In the genomic region with DNA sequence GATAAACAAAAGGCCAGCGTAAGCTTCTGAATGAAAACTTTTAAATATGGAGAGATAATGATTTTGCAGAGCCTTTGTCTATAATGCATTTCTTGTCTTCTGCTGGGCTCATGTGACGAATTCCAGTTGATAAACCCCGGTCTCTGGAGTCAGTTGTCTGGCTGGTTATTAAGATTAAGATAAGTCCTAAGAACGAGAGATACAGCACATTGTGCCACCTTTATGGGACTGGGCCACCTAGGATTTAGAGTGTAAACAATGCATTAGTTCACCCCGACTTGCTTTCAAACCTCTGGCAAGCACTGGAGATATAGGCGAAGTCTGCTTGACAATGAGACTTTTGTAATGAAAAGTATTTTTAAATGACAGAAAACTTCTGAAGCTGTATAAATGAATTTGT, we compare ENCODE assay signal across 20 mouse cellular contexts.
"Had no signal": no experiment of that assay in that cellular context is flagged by ENCODE, and none has a peak within 500 bp of the region (broad histone marks: within the 10 kb centered on the region; RNA-seq: fewer than 3 reads in every experiment).

No protein-coding gene starts in this region.

- H3K4me3 ChIP-seq: lung, embryonic 15.5 days; midbrain, embryonic 10.5 days; midbrain, embryonic 12.5 days; myocyte; neural tube, embryonic 13.5 days; neural tube, embryonic 15.5 days had no signal

- H3K9me3 ChIP-seq: lung, embryonic 15.5 days; midbrain, embryonic 10.5 days; midbrain, embryonic 12.5 days; neural tube, embryonic 13.5 days; neural tube, embryonic 15.5 days had no signal

- H3K4me2 ChIP-seq: lung, embryonic 15.5 days; midbrain, embryonic 12.5 days; neural tube, embryonic 13.5 days; neural tube, embryonic 15.5 days had no signal

- H3K9ac ChIP-seq: lung, embryonic 15.5 days; midbrain, embryonic 12.5 days; neural tube, embryonic 13.5 days; neural tube, embryonic 15.5 days had no signal

- H3K27ac ChIP-seq: lung, embryonic 15.5 days; midbrain, embryonic 10.5 days; midbrain, embryonic 12.5 days; neural tube, embryonic 13.5 days; neural tube, embryonic 15.5 days had no signal

- ATAC-seq: lung, postnatal 0 days; midbrain, embryonic 16.5 days had no signal

- H3K27me3 ChIP-seq: lung, embryonic 15.5 days; midbrain, embryonic 12.5 days; neural tube, embryonic 13.5 days; neural tube, embryonic 15.5 days had no signal

- DNase-seq: lung, adult 2 months; lung, postnatal 14 days; lung, postnatal 4 days; midbrain, embryonic 14.5 days; retina, postnatal 1 day; right cerebral cortex, adult 18-20 months; right cerebral cortex, postnatal 25 days; right cerebral cortex, postnatal 4 days; spleen, adult 18-20 months; thymus, adult 18-20 months; thymus, postnatal 14 days; thymus, postnatal 36 days had no signal

- H3K4me1 ChIP-seq: lung, embryonic 15.5 days; midbrain, embryonic 10.5 days; midbrain, embryonic 12.5 days; neural tube, embryonic 15.5 days had no signal

- H3K36me3 ChIP-seq: lung, embryonic 15.5 days; midbrain, embryonic 10.5 days; midbrain, embryonic 12.5 days; neural tube, embryonic 13.5 days; neural tube, embryonic 15.5 days had no signal
